Mouse (Mus musculus) kidney, adult 2 months (tissue): ENCODE measurements around the gene Dnm2. TPM values are rescaled to one million over a fixed set of nuclear protein-coding genes. Genes with fewer than 3 reads are reported as not detected.
"Not testable (repeated sequence)": the region's sequence is repeated elsewhere in the genome, so short reads cannot be mapped to it uniquely, and the experiment has no call there.

Experiments used
- DNase-seq: peaks from one replicate; pipeline ENCODE4 v3.0.0; 2021
- H3K27ac ChIP-seq: fragments of 200-500 bp; 2 replicates; pipeline ENCODE4 v1.5.1; 2012; ENCODE audit warnings: low read depth, low read length, control low read depth, inconsistent platforms; ENCODE audit not compliant: insufficient read depth
- H3K27me3 ChIP-seq: fragments of 200-500 bp; replicated peaks from 2 replicates; pipeline ENCODE4 v1.6.1; 2012; ENCODE audit warnings: mild to moderate bottlenecking, moderate library complexity, low read length, inconsistent platforms; ENCODE audit not compliant: control insufficient read depth, insufficient read depth
- H3K36me3 ChIP-seq: fragments of 200-500 bp; 2 replicates; pipeline ENCODE4 v1.6.1; 2012; ENCODE audit warnings: mild to moderate bottlenecking, moderate library complexity, low read length, inconsistent platforms; ENCODE audit not compliant: control insufficient read depth, insufficient read depth
- H3K4me1 ChIP-seq: fragments of 200-500 bp; 2 replicates; pipeline ENCODE4 v1.6.1; 2011; ENCODE audit warnings: low read length; ENCODE audit not compliant: control insufficient read depth, insufficient read depth
- H3K4me3 ChIP-seq: fragments of 200-500 bp; 2 replicates; pipeline ENCODE4 v1.5.1; 2011; ENCODE audit warnings: mild to moderate bottlenecking, low read depth, low read length, control low read depth; ENCODE audit not compliant: insufficient read depth
- CTCF ChIP-seq: fragments of 200-500 bp; conservative IDR thresholded peaks from 2 replicates; pipeline ENCODE4 v1.5.1; 2011; ENCODE audit warnings: low read depth, mild to moderate bottlenecking, control low read depth, low read length, moderate library complexity, mixed read lengths; ENCODE audit not compliant: insufficient read depth, insufficient read length
- POLR2A ChIP-seq: fragments of 200-500 bp; IDR thresholded peaks from one replicate; pipeline ENCODE4 v1.6.1; 2011; ENCODE audit warnings: low read depth, low read length, control low read depth
- WGBS: fragments of 180-500 bp; shearing (Covaris S2); methylation state at CpG from one replicate; pipeline ENCODE4 v1.1.7; 2018; 5-methylcytosine and 5-hydroxymethylcytosine counted together
- polyA plus RNA-seq: library from polyadenylated mRNA; depleted of rRNA; stranded (reverse); fragments of >200 nt; gene quantifications from 2 replicates; pipeline ENCODE4 v1.2.3, GENCODE M21; 2012

The Dnm2 gene
- polyA plus RNA-seq, 1 experiment = 101 TPM

DNA sequence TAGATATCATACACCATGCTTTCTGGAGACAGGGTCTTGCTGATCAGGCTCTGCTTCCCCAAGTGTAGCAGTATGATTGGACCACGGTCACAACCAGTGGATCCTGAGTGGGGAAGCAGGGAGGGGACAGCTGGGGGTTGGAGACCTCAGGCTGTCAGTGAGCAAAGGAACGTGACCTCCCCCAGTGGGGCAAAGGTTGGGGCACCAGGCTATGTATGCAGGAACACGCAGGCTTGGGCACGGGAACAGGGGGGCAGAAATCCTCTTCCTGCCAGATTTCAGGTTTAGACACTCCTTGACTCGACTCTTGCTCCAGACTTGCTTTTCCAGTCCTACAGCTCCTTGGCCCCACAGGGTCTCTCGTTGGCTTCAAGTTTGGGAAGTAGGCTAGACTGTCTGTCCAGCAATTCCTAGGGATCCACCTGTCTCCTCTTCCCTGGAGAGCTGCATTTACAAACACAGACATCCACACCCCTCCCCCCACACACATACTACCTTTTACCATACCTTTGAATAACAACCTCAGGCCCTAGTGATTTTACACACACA is 93.3 kb downstream of the Dnm2 start:
- TF ChIP-seq POLR2A (no peak), CTCF (no peak)

GRCm38 (mm10) chr9:21518690-21519089 is 94.0 kb downstream of the Dnm2 start:
- 86% methylated on average over 6 of the region's 6 CpGs for WGBS
- H3K4me3 ChIP-seq, H3K4me1 ChIP-seq, DNase-seq, H3K27ac ChIP-seq, H3K27me3 ChIP-seq, H3K36me3 ChIP-seq: not testable (repeated sequence)

More for the DNA sequence above, 93.3 kb downstream of the Dnm2 start:
- 47% methylated on average over 6 of the region's 6 CpGs for WGBS
- Histone ChIP-seq H3K4me3 (no peak overlapping the region), H3K4me1 (no peaks in the 10 kb centered on the region), H3K36me3 (no peaks in the 10 kb centered on the region), H3K27me3 (no peaks in the 10 kb centered on the region), H3K27ac (no peak overlapping the region)
- no peak for DNase-seq

DNA sequence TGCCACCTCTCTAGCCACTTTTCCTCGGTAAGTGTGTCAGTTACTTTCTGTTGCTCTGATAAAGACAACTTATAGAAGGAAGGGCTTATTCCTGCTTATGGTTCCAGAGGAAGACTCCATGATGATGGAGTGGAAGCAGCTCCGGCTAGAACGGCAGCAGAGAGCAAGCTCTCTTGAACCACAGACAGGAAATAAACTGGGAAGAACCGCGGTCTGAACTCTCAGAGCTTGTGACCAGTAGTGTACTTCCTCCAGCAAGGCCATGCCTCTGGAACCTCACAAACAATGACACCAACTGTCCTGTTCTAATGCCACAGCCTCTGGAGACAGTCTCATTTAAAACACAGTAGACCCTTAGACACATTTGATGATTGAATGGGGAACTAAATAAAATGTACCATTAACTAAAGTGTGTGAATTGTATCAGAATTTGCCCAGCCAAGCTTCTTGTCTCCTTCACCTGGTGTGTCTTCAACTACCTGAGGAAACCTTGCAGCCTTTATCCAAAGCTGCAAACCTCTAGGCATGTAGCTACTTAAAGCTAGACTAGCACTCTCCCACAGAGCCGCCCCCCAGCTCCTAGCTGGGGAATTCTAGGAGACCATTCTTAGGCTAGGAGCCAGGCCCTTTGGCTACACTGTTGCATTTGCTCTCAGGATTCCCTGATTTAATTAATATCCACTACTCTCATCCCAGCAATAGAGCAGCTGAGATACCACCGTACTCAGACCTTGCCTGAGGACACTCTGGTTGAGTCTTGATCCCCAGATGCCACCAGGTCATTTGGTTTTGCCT is 100.6 kb downstream of the Dnm2 start:
- Histone ChIP-seq H3K27ac (no peak overlapping the region), H3K36me3 (no peaks in the 10 kb centered on the region), H3K4me3 (no peak overlapping the region), H3K4me1 (no peaks in the 10 kb centered on the region), H3K27me3 (no peaks in the 10 kb centered on the region)
- TF ChIP-seq CTCF (no peak), POLR2A (no peak)
- WGBS = 63% methylated on average over 7 of the region's 7 CpGs
- no peak for DNase-seq

GRCm38 (mm10) chr9:21525937-21526633 is 101.4 kb downstream of the Dnm2 start, which contains the start of gene AB124611:
TSS of gene AB124611 (plus strand) at chr9:21526176.
- no peaks in the 10 kb centered on the region for H3K27me3 ChIP-seq
- TF ChIP-seq CTCF = no peak
- no peak for TF ChIP-seq POLR2A
- H3K4me3 ChIP-seq = no peak within 1 kb of the TSS
- H3K36me3 ChIP-seq = no peaks in the 10 kb centered on the region
- DNase-seq = no peak
- 45% methylated on average over 14 of the region's 14 CpGs for WGBS
- no peak within 1 kb of the TSS for H3K27ac ChIP-seq
- H3K4me1 ChIP-seq = no peaks in the 10 kb centered on the region

DNA sequence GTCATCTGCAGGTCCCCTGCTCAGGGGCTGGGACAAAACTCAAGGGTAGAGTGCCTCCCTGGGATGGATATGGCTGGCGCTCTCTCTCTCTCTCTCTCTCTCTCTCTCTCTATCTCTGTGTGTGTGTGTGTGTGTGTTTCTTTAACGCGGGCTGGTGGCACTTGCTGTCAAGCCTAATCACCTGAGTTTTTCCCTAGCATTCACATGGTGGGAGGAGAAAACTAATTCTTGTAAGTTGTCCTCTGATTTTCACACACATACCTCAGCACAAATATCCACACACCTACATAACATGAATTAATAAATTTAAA is 101.9 kb downstream of the Dnm2 start:
- 84% methylated on average over 3 of the region's 3 CpGs for WGBS
- H3K4me1 ChIP-seq = no peaks in the 10 kb centered on the region
- H3K36me3 ChIP-seq = no peaks in the 10 kb centered on the region
- TF ChIP-seq CTCF (no peak), POLR2A (no peak)
- no peak overlapping the region for H3K4me3 ChIP-seq
- no peak for DNase-seq
- no peak overlapping the region for H3K27ac ChIP-seq
- no peaks in the 10 kb centered on the region for H3K27me3 ChIP-seq

- H3K27ac ChIP-seq = no peak overlapping the region
- no peak for DNase-seq
- no peak overlapping the region for H3K4me3 ChIP-seq
- H3K36me3 ChIP-seq = no peaks in the 10 kb centered on the region
- TF ChIP-seq POLR2A (no peak), CTCF (no peak)
- H3K4me1 ChIP-seq = no peaks in the 10 kb centered on the region
- H3K27me3 ChIP-seq = no peaks in the 10 kb centered on the region
- WGBS = 82% methylated on average over 2 of the region's 2 CpGs
Measured at GRCm38 (mm10) chr9:21527100-21527801, 102.5 kb downstream of the Dnm2 start.

DNA sequence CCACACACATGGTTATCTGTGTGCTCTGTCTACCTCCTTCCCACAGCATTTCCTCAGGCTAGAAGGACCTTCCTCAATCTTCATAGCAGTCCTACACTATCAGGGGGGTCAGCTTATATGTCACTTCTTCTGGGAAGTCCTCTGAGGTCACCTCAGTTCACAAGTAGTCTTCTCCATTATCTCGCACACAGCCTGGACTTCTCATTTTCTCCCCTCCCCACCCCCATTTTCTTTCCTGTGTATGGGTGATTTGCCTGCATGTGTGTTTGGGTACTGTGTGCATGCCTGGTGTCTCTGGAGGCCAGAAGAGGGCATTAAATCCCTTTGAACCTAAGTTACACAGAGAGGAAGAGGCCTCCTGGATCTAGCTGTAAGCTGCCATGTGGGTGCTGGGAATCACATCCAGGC is 103.2 kb downstream of the Dnm2 start:
- no peak for TF ChIP-seq POLR2A
- TF ChIP-seq CTCF = no peak

More for the DNA sequence above, 103.2 kb downstream of the Dnm2 start:
- DNase-seq = no peak
- Histone ChIP-seq H3K4me3 (no peak overlapping the region), H3K4me1 (no peaks in the 10 kb centered on the region), H3K27me3 (no peaks in the 10 kb centered on the region), H3K36me3 (no peaks in the 10 kb centered on the region), H3K27ac (no peak overlapping the region)
- 88% methylated on average over 1 of the region's 1 CpGs for WGBS
